Mouse (Mus musculus): Measurements from ENCODE around the gene Cst10. TPM values are rescaled to one million over a fixed set of nuclear protein-coding genes. Genes with fewer than 3 reads are reported as not detected.

Cst10 gene
- polyA plus RNA-seq (2012) = not detected in 2 replicates

DNA sequence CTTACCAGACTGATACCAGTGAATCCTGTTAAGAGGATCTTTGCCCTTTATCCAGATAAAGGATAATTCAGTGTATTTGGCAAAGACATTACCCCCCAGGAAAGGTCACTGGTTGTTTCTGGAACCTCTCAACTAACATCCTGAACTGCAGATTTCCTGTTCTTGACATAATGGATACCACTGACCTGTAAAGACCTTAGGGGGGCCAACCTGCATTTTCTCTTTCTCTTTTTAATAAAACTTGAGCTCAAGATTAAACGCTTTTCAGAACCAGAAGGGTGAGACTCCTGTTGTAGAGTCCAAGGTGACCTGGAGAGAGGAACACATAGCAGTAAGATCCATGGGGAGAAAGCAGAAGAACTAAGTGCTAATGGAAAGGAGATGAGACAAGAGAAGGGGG is at the start of gene Cst10:
Gene Cst10, plus strand, starts transcription at position 301 of the 400 bp plus-strand sequence.
- TF ChIP-seq GATA1 (IDR thresholded peaks at IDR 0.05; ENCODE audit: low read length) = no peak

GRCm38 (mm10) chr2:149392951-149393350 is 11.9 kb upstream of the Cst10 start:
- no peak for TF ChIP-seq GATA1 (IDR thresholded peaks at IDR 0.05; ENCODE audit: low read length)

- TF ChIP-seq GATA1 (IDR thresholded peaks at IDR 0.05; ENCODE audit: low read length) = no peak
These were observed 17.7 kb downstream of the Cst10 start for GRCm38 (mm10) chr2:149422564-149422963.

Data from G1E-ER4 (cell line).